Mouse (Mus musculus): ENCODE measurements at regions not wholly inside any gene's neighbourhood (a gene's known extent, or its start where the extent isn't known, plus 50 kb on each side); places are given as distances from the start of the nearest gene placed in this dataset.

- no peaks in the 10 kb centered on the region for H3K36me3 ChIP-seq (ENCODE audit: control insufficient read depth, insufficient read depth)
- no peak overlapping the region for H3K4me3 ChIP-seq (ENCODE audit: insufficient read depth, poor library complexity, severe bottlenecking)
- H3ac ChIP-seq (ENCODE audit: control insufficient read depth, insufficient read length, low read depth), result no peak overlapping the region
- H3K27me3 ChIP-seq (ENCODE audit: control insufficient read depth, insufficient read depth, insufficient read length), result no peaks in the 10 kb centered on the region
- H3K79me3 ChIP-seq (ENCODE audit: low read depth), result no peaks in the 10 kb centered on the region
- no peaks in the 10 kb centered on the region for H3K79me2 ChIP-seq (ENCODE audit: control insufficient read depth, insufficient read depth)
- TF ChIP-seq USF1 (IDR thresholded peaks at IDR 0.05; ENCODE audit: low read depth), result no peak
These were observed 262.8 kb upstream of the Smc2 start for GRCm38 (mm10) chr4:52176240-52176639.

GRCm38 (mm10) chr4:52197777-52198176 is 241.3 kb upstream of the Smc2 start:
- Histone ChIP-seq H3K4me3 (ENCODE audit: insufficient read depth, poor library complexity, severe bottlenecking) (no peak overlapping the region), H3K36me3 (ENCODE audit: control insufficient read depth, insufficient read depth) (no peaks in the 10 kb centered on the region), H3K27me3 (ENCODE audit: control insufficient read depth, insufficient read depth, insufficient read length) (no peaks in the 10 kb centered on the region), H3ac (ENCODE audit: control insufficient read depth, insufficient read length, low read depth) (no peak overlapping the region), H3K79me2 (ENCODE audit: control insufficient read depth, insufficient read depth) (no peaks in the 10 kb centered on the region), H3K79me3 (ENCODE audit: low read depth) (no peaks in the 10 kb centered on the region)
- TF ChIP-seq MYOG (IDR thresholded peaks at IDR 0.05; ENCODE audit: control insufficient read depth, extremely low read depth, insufficient read length), result no peak
- TF ChIP-seq FOSL1 (IDR thresholded peaks at IDR 0.05; ENCODE audit: insufficient read depth, low read length, poor library complexity, severe bottlenecking), result no peak
- no peak for TF ChIP-seq MYOD1 (IDR thresholded peaks at IDR 0.05; ENCODE audit: control insufficient read depth, insufficient read length, low read depth)
- no peak for TF ChIP-seq CEBPB (IDR thresholded peaks at IDR 0.05; ENCODE audit: low read depth)
- TF ChIP-seq CTCF (IDR thresholded peaks at IDR 0.05; ENCODE audit: control insufficient read depth, insufficient read depth, insufficient read length), result no peak
- no peak for TF ChIP-seq MAX (IDR thresholded peaks at IDR 0.05)
- no peak for TF ChIP-seq USF1 (IDR thresholded peaks at IDR 0.05; ENCODE audit: low read depth)

- Histone ChIP-seq H3K27me3 (ENCODE audit: control insufficient read depth, insufficient read depth, insufficient read length) (no peaks in the 10 kb centered on the region), H3K79me3 (ENCODE audit: low read depth) (no peaks in the 10 kb centered on the region), H3K79me2 (ENCODE audit: control insufficient read depth, insufficient read depth) (no peaks in the 10 kb centered on the region), H3K4me3 (ENCODE audit: insufficient read depth, poor library complexity, severe bottlenecking) (no peak overlapping the region), H3K36me3 (ENCODE audit: control insufficient read depth, insufficient read depth) (no peaks in the 10 kb centered on the region), H3ac (ENCODE audit: control insufficient read depth, insufficient read length, low read depth) (no peak overlapping the region)
- no peak for TF ChIP-seq MYOG (IDR thresholded peaks at IDR 0.05; ENCODE audit: control insufficient read depth, extremely low read depth, insufficient read length)
- no peak for TF ChIP-seq CTCF (IDR thresholded peaks at IDR 0.05; ENCODE audit: control insufficient read depth, insufficient read depth, insufficient read length)
- TF ChIP-seq USF1 (IDR thresholded peaks at IDR 0.05; ENCODE audit: low read depth), result no peak
- TF ChIP-seq MYOD1 (IDR thresholded peaks at IDR 0.05; ENCODE audit: control insufficient read depth, insufficient read length, low read depth), result no peak
- TF ChIP-seq CEBPB (IDR thresholded peaks at IDR 0.05; ENCODE audit: low read depth), result no peak
- TF ChIP-seq MAX (IDR thresholded peaks at IDR 0.05), result no peak
- TF ChIP-seq FOSL1 (IDR thresholded peaks at IDR 0.05; ENCODE audit: insufficient read depth, low read length, poor library complexity, severe bottlenecking), result no peak
These were observed 228.4 kb upstream of the Smc2 start for GRCm38 (mm10) chr4:52210601-52211000.

- Histone ChIP-seq H3K79me2 (ENCODE audit: control insufficient read depth, insufficient read depth) (no peaks in the 10 kb centered on the region), H3K36me3 (ENCODE audit: control insufficient read depth, insufficient read depth) (no peaks in the 10 kb centered on the region), H3K4me3 (ENCODE audit: insufficient read depth, poor library complexity, severe bottlenecking) (no peak overlapping the region), H3K79me3 (ENCODE audit: low read depth) (no peaks in the 10 kb centered on the region), H3K27me3 (ENCODE audit: control insufficient read depth, insufficient read depth, insufficient read length) (no peaks in the 10 kb centered on the region), H3ac (ENCODE audit: control insufficient read depth, insufficient read length, low read depth) (no peak overlapping the region)
- TF ChIP-seq CTCF (IDR thresholded peaks at IDR 0.05; ENCODE audit: control insufficient read depth, insufficient read depth, insufficient read length), result no peak
- no peak for TF ChIP-seq MYOD1 (IDR thresholded peaks at IDR 0.05; ENCODE audit: control insufficient read depth, insufficient read length, low read depth)
- no peak for TF ChIP-seq MAX (IDR thresholded peaks at IDR 0.05)
- no peak for TF ChIP-seq MYOG (IDR thresholded peaks at IDR 0.05; ENCODE audit: control insufficient read depth, extremely low read depth, insufficient read length)
- no peak for TF ChIP-seq CEBPB (IDR thresholded peaks at IDR 0.05; ENCODE audit: low read depth)
- no peak for TF ChIP-seq FOSL1 (IDR thresholded peaks at IDR 0.05; ENCODE audit: insufficient read depth, low read length, poor library complexity, severe bottlenecking)
- no peak for TF ChIP-seq USF1 (IDR thresholded peaks at IDR 0.05; ENCODE audit: low read depth)
These were observed 228.0 kb upstream of the Smc2 start for GRCm38 (mm10) chr4:52211022-52211421.

- no peak overlapping the region for H3K4me3 ChIP-seq (ENCODE audit: insufficient read depth, poor library complexity, severe bottlenecking)
- no peaks in the 10 kb centered on the region for H3K36me3 ChIP-seq (ENCODE audit: control insufficient read depth, insufficient read depth)
- no peak overlapping the region for H3ac ChIP-seq (ENCODE audit: control insufficient read depth, insufficient read length, low read depth)
- H3K27me3 ChIP-seq (ENCODE audit: control insufficient read depth, insufficient read depth, insufficient read length), result no peaks in the 10 kb centered on the region
- H3K79me3 ChIP-seq (ENCODE audit: low read depth), result no peaks in the 10 kb centered on the region
- no peaks in the 10 kb centered on the region for H3K79me2 ChIP-seq (ENCODE audit: control insufficient read depth, insufficient read depth)
- no peak for TF ChIP-seq CEBPB (IDR thresholded peaks at IDR 0.05; ENCODE audit: low read depth)
- TF ChIP-seq MYOG (IDR thresholded peaks at IDR 0.05; ENCODE audit: control insufficient read depth, extremely low read depth, insufficient read length), result no peak
- no peak for TF ChIP-seq CTCF (IDR thresholded peaks at IDR 0.05; ENCODE audit: control insufficient read depth, insufficient read depth, insufficient read length)
These were observed 225.7 kb upstream of the Smc2 start for GRCm38 (mm10) chr4:52213363-52213762.

Measured in C2C12 (cell line).